Mouse (Mus musculus) left cerebral cortex, postnatal 14 days (tissue): ENCODE data around the gene Pkd2l1. TPM values are rescaled to one million over a fixed set of nuclear protein-coding genes. Genes with fewer than 3 reads are reported as not detected.
"Not testable (repeated sequence)": the region's sequence is repeated elsewhere in the genome, so short reads cannot be mapped to it uniquely, and the experiment has no call there.

Source experiments
- DNase-seq, 2 experiments: peaks; one replicate each; pipeline ENCODE4 v3.0.0; 2021 to 2022; ENCODE audit warnings: low spot score in 2 of 2, mixed read lengths in 1 of 2
- intact Hi-C: fragments of 180-260 bp; cut with DNase I; formaldehyde crosslinking; loops from one replicate; pipeline ENCODE4 v1.15.1; 2025
- total RNA-seq, 2 experiments: library from RNA; stranded (reverse); gene quantifications; 2 replicates each; pipeline ENCODE4 v1.2.3; 2021

The Pkd2l1 gene
- total RNA-seq, 2 experiments from 2014 or later = 0.11 TPM; not detected in 1

DNA sequence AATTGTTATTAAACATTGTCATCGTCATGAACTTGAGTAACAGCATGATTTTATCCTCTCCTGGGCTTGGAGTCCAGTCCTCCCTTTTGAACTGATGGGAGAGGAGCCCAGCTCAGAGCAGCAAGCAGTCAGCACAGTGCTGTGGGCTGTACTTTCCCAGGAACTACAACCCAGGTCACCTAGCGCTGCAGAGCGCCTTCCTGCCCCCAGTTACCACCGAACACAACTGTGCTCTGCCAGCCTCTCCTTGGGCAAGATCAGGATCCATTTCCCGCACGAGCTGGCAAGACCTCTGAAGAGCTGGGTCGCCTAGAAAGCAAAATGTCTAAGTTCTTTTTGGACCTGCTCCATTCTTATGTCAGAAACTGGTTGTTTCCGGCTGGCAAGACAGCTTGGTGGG, 17.4 kb downstream of the Pkd2l1 start:
- DNase-seq = no peak
- intact Hi-C loops = no loop called here

DNA sequence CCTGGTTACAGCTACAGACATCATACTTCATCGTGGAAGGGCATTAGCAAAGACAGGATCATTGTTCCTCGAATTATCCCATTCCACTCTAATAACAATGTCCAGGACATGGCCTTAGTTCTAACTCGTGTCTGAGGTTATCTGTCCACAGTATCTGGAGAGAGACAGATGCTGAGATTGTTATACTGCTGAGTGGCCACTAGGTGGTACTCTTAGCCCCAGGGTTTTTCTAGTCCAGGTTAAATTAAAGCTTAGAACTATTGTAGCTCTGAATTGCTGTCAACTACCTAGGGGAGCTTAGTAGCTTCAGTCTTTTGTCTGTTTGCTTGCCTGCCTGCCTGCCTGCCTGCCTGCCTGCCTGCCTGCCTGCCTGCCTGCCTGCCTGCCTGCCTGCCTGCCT, 30.7 kb downstream of the Pkd2l1 start:
- DNase-seq = no peak
- intact Hi-C loops = no loop called here

- intact Hi-C loops = no loop called here
- no peak for DNase-seq
These were observed 32.9 kb downstream of the Pkd2l1 start for GRCm38 (mm10) chr19:44159386-44159785.

- DNase-seq = no peak
- intact Hi-C loops = no loop called here
These were observed 35.2 kb downstream of the Pkd2l1 start for GRCm38 (mm10) chr19:44157005-44157404.

GRCm38 (mm10) chr19:44153781-44154180, 38.5 kb downstream of the Pkd2l1 start:
- intact Hi-C loops = no loop called here

GRCm38 (mm10) chr19:44148991-44149390, 43.3 kb downstream of the Pkd2l1 start:
- intact Hi-C loops = no loop called here
- no peak for DNase-seq

More at GRCm38 (mm10) chr19:44153781-44154180, 38.5 kb downstream of the Pkd2l1 start:
- no peak for DNase-seq

GRCm38 (mm10) chr19:44148345-44148744, 43.9 kb downstream of the Pkd2l1 start:
- intact Hi-C loops = no loop called here
- DNase-seq = no peak

DNA sequence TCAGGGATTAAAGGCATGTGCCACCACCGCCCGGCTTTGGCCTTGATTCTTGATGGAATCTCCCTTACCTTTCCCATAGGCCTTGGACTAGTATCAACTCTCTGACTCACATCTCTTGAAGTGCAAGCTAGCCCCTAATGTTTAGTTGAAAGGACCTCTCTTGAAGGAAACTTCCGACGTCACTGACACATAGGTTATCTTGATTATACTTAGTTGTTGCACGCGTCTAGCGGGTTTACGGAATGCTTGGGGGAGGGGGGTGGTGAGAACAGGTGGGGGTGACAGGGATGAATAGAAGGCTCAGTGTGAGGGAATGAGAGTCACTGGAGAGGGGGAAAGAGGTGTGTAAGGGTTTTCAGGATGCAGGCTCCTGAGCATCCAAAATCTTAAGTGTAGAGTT, 45.3 kb downstream of the Pkd2l1 start:
- intact Hi-C loops = no loop called here
- no peak for DNase-seq

- DNase-seq = no peak
- intact Hi-C loops = no loop called here
These were observed 45.7 kb downstream of the Pkd2l1 start for GRCm38 (mm10) chr19:44146568-44146879.

DNA sequence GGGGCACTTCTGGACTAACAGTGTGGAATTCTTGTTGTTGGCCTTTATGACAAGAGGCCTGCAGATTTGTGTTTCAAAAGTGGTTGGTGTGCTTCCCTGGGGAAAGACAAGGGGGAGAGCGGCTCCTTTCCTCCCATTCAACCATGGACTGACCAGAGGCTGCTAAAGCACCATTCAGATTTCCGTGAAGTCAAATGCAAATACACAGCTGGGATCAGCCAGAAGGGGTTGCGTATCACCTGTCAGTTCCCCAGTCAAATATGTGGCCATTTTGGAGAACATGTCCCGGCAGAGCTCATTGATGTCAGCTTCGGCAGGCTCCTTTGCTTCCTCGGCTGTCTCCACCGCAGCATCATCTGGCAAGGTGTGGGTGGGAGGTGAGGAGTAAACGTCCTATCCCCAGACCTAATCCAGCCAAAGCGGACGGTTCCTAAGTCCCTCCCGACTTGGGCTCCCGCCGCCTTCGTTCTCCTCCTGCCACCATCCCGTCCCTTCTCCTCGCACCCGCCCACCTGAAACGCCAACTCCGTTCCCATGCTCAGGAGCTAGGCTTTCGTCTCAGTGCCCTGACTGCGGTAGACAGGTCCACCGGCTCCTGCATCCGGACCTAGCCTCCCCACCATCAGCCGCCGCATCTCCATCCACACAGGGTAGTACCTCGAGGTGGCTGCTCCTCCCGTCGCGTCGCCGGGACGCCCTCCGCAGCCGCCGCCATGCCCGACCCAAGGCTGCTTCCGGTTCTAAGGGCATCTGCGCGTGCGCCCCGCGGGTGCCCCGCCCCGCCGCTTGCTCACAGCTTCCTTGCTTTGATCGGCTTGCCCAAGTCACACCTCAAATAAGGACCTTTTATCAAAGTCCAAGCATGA, 46.3 kb downstream of the Pkd2l1 start, which contains the start of gene Bloc1s2:
Gene Bloc1s2 (minus strand): TSS at position 745 of the 866 bp plus-strand sequence.
- intact Hi-C loops = no loop called here
- DNase-seq = peak; percentile 85 to 88

DNA sequence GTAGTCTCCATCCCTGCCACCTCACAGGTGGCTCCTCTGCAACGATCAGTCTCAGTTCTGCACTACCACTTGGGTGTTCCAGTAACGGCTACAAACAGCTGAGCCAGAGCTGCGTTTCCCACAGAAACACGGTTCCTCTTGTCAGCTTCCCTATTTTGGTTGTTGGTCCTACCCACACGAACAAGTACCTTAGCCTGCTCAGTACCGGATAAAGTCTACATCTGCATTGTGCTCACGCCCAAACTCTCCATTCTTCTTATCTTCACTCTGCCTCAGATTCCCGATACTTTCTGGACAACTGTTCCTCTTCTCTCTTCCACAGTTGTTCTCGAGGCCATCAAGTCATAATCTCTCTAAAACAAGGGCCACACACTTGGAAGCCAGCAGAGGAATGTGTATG, 47.9 kb downstream of the Pkd2l1 start:
- no peak for DNase-seq
- intact Hi-C loops = no loop called here

DNA sequence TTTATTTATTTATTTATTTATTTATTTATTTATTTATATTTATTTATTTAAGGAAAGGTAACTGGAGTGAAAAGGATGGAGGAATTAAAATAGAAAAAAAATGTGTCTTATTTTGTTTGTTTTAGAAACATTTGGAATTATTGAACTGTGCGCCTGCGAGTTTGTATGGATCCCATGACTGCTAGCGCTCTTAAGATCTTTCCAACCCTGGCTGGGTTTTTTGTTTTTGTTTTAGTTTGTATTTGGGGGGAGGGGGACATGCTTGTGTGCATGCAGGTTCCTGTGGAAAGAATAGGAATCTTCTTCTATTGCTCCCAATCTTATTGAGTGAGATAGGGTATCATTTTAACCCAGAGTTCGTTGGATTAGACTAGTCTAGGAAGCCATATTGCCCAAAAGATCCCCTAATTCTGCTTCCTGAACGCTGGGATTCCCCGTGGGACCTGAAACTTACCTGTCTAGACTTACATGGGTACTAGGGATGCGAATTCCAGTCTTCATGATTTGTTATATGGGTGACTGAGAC, 56.2 kb downstream of the Pkd2l1 start:
- intact Hi-C loops = no loop called here
- no peak for DNase-seq

GRCm38 (mm10) chr19:44135072-44135959, 56.9 kb downstream of the Pkd2l1 start, which contains the start of gene Cwf19l1:
TSS of gene Cwf19l1 (minus strand) at chr19:44135876.
- DNase-seq = peak; percentile 91 to 93
- intact Hi-C loops = no loop called here

DNA sequence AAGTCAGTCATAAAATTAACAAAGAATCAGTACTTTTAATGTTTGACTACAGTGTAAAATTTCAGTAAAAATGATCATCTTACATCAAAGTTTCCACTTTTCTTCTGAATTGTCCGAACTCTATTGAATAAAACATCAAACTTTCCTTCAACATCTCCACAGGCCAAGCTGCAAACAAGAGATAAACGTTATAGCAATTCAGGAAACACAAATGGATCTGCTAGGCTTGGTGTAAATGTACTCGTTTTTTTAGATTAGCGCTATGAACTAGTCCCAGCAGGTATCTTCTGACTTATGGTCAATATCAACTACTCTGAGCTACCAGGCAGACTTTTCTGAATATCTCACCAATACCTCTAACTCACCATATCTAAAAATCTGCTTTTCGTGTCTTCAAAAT, 59.3 kb downstream of the Pkd2l1 start:
- intact Hi-C loops = no loop called here
- DNase-seq = no peak

DNA sequence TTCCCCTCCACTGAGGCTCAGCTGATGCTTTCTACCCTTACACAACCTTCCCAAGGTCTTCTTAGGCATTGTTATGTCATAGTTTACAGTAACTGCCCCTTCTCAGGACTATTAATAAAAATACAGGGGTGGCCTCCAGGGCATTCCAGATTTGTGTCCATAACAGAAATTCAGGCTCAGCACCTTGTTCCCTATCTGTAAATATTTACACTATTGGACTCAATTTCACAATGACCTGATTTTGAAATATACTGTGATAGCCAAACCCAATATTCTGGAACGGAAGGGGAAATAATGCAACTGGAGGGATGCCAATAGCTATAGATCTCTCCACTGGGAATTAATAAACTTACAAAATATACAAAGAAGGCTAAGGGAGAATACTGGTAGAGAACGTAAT, 63.7 kb downstream of the Pkd2l1 start:
- intact Hi-C loops = no loop called here
- DNase-seq = no peak

DNA sequence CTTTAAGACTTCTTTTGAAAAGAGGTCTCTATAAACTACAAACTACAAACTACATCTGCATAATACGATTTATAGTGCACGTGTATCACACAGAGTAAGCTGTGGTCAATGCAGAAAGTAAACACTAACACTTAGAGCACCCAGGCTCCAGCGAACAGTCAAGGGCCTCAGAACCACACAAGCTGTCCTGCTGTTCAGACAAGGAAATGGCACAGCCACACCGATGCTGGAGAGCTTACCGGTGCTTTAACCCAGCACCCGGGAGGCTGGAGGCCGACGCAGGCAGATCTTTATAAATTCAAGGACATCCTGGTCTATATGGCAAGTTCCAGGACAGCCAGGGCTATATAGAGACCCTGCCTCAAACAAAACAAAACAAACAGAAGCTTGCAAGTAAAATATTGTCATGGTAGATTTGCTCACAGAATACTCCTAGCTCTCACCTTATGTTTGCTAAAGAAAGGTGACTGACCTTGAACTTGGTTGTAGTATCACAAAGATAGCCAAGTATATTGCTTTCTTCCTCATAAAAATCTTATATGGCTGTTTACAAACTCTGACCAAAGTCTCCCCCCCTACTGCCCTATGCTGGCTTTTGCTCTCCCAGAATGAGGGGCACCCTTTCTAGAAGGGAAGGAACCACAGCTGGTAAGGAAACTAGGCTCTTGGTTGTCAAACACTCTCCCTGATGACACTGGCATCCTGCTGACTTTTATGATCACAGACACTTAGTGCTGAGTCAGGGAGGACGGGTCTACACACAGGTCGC, 64.3 kb downstream of the Pkd2l1 start:
- no peak for DNase-seq
- intact Hi-C loops = no loop called here

GRCm38 (mm10) chr19:44121137-44121536, 71.1 kb downstream of the Pkd2l1 start:
- intact Hi-C loops = no loop called here

GRCm38 (mm10) chr19:44120686-44121085, 71.6 kb downstream of the Pkd2l1 start:
- DNase-seq, intact Hi-C loops: not testable (repeated sequence)

More at GRCm38 (mm10) chr19:44121137-44121536, 71.1 kb downstream of the Pkd2l1 start:
- DNase-seq = no peak

GRCm38 (mm10) chr19:44117793-44118192, 74.4 kb downstream of the Pkd2l1 start:
- intact Hi-C loops = no loop called here

More at GRCm38 (mm10) chr19:44117793-44118192, 74.4 kb downstream of the Pkd2l1 start:
- DNase-seq = no peak
